Mouse (Mus musculus): ENCODE results near the gene Thoc2.
"Not testable (repeated sequence)": the region's sequence is repeated elsewhere in the genome, so short reads cannot be mapped to it uniquely, and the experiment has no call there.

Thoc2 gene

DNA sequence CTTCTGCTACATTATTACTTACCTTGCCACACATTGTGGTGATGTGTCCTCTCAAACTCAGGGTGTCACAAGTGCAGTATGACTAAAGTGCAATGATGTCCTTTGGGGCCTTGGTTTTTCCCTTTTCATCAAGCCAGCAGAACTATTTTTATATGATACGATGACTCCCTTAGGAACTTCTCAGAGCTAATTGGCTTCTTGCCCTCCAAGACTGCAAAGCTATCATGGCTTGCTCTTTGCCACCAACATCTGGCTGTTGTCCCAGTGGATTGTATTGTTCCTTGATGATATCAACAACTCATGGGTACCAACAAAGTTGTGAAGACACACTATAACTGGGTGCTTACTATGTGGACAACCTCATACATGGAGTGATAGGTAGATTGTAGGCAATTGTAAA lies at the start of gene Thoc2:
Gene Thoc2 (minus strand): TSS at position 101 of the 400 bp plus-strand sequence.
- DNase-seq = no peak

DNA sequence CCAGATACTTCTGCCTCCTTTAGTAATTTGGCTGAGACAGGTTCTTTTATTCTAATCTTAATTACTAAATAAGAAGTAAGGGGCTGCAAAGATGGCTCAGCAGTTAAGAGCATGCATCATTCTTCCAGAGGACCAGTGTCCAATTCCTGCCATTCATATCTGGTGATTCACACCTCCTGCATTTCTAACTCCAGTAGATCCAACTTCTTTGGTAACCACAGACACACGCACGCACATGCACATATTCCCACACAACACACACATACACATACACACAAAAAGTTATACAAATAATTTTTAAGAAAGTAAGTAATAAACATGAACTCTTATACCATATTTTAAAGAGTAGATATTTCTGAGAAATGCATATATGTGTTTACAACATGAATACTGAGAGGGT lies 49.6 kb upstream of the Thoc2 start:
- DNase-seq = no peak

DNA sequence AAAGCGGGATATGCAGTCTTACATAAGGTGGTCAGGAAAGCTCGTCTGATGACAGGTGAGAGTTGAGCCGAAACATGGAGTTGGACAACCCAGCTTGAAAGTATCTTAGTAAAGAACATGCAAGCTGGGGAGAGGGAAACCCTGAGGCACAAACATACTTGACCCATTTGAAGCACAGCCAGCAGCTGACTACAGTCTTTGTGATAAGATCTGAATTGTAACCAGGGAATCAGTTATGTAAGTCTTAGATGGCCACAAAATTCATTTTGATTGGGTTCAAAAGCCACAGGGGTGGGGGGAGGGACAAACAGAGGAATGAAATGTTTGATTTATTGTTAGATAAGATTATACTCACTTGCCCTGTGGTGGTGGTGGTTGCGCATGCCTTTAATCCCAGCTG lies 48.9 kb upstream of the Thoc2 start:
- DNase-seq = no peak

DNA sequence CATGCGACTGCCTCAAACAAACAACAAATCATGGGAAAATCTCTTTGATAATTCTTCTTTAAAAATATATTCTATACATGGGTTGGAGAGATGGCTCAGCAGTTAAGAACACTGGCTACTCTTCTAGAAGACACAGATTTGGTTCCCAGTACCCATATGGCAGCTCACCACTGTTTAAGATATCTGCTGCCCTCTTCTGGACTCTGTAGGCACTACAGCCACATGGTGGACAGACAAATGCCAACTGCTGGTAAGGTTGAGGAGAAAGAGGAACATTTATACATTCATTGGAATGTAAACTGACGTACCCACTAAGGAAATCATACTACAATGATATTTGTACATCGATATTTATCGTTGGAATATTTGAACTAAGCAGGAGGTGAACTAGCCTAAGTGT lies 36.7 kb upstream of the Thoc2 start:
- DNase-seq = no peak

DNA sequence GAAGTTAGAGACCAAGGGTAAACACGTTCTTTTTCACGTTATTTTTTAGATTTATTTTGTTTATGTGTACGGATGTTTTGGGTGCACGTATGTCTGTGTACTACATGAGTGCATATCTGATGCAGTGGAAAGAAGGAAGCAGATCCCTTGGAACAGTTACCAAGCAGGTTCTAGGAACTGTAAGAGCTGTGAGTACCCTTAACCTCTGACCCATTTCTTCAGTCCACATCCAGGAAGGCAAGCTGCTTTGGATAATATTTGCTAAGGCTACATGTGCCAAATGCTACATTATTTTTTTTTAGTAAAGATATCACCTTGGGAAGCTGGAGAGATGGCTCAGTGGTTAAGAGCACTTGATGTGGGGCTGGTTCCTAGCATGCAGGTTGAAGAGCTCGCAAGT lies 21.4 kb upstream of the Thoc2 start:
- DNase-seq = no peak

DNA sequence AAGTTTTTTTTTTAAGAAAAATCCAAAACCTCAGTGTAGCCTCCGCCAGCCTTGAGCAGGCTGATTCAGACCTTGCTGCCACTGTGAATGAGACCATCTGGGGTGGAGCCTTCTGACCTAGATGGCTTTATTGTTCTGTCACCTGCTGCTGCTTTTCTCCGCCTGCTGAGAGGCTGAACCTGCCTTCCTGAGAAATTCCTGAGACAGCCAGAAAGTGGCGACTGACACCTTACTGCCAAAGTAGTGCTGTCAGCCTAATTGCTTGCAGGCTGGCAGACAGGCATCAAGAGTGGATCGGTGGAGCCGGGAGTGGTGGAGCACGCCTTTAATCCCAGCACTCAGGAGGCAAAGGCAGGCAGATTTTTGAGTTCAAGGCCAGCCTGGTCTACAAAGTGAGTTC lies 11.3 kb upstream of the Thoc2 start:
- not testable (repeated sequence) for DNase-seq

DNA sequence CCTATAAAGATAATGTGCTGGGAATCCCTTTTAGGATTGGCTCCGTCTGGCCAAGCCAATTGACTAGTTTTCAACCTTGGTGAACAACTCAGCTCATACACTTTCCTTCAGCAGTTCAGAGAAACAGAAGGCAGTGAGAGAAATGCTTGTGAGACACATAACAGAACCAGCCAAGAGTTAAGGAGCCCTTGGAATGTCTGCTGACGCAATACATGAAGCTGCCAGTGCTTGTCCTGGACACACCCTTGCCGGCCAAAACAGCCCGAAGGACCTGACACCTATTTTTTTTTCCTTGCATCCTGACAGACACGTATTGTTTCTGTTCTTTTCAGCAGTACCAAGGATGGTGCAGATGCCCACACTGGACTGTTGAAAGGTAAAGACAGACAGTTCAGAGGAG lies 4.2 kb upstream of the Thoc2 start:
- no peak for DNase-seq

DNA sequence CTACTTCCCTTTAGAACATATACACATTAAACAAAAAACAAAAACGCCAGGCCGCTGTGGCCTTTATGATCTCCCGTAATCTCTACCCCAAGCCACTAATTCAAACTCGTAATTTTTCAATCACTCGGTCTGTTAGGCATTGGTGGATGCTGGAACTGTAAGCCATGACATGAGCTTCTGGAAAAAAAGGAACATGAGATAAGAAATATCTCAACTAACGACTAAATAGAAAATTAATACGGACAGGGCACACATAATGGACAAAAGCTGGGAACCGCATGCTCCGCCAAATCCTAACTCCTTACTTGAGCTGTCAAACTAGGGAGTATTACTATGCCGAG lies 8.4 kb downstream of the Thoc2 start:
- DNase-seq = no peak

DNA sequence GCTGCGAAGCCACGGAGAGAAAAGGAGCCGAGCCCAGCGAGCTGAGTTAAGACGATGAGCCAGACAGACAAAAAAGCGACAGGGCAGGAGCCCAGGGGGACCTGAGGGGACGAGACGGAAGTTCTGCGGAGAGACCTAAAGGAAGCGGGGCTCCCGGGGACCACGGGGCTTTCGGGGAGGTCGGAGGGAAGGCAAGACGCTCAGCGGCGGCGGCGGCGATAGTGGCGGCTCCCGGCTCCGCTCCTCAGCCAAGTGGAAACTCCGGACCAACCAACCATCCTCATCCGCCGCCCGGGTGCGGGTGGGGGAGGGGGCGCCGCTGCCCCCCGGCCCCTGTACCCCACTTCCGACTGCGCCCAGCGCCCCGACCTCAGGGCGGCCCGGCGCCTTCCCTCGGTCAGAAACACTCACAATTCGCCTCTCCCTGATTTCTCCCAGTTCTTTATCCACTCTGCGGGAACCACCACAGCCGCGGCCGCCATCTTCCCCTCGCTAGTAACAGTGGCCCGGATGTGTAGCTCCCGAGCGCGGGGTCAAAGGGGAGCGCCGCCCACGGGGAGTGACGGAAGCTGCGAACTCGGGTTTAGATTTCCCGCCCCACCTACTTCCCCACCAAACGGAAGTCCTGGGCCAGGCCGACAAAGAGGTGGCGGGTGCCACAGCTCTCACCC lies 8.9 kb downstream of the Thoc2 start:
- DNase-seq = peak; percentile 78

DNA sequence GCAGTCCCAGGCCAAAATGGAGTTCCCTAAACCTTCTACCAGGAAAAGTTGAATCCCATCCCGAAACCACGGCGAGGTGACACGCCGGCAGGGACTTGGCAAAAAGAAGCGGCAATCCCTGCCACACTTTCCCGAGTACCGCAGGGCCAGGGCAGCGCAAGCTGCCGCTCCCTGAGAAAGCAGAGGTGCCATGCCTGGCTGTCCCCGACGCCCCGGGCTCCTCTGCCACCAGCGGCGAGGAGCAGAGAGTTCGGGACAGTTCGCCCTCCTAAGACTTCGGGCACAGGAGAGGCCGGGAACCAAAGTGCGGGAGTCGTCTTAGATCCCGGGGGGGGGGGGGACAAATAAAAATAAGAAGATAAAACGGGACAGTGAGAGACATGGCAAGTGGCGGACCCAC lies 9.5 kb downstream of the Thoc2 start:
- peak; percentile 21 for DNase-seq

DNA sequence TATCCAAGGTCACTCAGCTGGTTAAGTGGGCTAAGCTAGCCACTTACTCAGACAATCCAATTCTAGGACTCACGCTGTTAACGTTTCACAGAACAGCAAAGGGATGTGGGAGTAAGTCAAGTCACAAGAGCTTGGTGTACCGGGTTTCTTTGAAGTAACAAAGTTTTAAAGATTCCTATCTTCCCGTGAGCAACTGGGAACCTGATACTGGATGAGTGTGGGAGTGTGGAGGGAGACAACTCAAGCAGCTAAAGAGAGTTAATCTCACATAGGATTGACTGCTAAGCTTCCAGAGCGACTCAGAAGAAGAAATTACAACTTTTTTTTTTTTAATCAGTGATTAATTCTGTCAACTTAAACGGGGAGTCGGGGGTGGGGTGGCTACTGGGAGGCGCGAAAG lies 10.0 kb downstream of the Thoc2 start:
- no peak for DNase-seq

DNA sequence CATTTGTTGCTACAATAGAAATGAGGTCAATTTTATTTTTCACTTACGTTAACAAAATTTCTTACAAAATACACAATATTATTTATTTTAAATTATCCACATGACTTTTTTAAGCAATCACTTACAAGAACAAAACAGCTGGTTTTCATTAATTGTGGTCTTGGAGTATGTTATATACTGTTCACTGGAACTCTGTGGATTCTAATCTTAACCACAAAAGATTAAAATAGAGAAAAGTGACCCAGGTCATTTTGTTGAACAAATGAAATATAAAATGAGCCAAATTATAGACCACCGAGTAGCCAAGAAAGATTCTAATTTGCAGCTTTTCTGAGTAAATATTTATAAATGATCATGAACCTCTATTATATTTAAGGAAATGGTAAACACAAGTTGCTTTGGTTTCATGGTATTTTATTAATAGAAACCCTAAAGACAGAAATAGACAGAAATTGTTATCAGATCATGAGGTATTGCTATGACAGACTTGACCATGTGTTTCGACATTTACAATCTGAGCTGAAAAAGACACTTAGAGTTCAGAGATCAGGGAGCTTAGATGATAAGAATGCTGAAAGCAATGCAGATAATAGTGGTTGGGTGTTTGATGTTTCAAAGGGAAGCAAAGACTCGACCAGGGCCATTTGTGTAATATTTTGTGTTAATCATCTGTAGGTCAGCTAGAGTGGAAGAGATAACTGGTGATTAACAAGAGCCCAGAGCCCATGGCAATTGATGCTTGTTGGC lies 35.5 kb downstream of the Thoc2 start:
- DNase-seq = no peak

DNA sequence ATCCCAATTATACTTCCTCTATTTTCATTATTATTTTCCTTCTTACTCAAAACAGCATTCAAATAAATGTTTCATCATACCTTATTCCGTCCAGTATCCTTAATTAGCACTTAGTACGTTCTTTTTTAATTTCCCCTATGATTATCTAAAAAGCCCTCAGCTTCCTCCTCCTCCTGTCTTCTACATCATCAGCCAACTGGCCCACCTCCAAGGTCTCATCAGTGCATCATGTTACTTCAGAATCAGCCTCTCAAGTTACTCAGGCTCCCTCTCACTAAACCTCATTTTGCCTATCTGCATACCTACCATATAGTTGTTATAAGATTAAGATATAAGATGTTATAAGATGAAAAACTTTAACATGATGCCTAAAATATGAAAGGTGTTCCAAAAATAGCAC lies 43.9 kb downstream of the Thoc2 start:
- no peak for DNase-seq

DNA sequence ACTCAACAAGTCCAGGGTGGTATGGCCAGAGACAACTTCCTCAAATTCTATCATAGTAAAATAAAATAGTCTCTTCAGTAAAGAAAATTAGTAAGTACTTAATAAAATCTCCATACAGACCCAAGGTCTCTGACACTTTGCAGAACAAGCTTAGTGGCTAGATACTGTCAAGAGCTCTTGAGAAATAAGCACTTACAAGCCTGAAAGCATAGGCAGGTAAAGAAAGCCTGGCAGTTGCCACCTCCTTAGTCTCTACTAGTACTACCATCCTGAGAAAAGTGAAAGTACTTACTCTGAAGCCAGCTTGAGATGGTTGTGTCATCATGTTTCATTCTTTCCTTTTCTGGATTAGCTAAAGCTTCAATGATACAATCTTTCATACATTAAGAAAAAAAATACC lies 82.7 kb downstream of the Thoc2 start:
- no peak for DNase-seq

DNA sequence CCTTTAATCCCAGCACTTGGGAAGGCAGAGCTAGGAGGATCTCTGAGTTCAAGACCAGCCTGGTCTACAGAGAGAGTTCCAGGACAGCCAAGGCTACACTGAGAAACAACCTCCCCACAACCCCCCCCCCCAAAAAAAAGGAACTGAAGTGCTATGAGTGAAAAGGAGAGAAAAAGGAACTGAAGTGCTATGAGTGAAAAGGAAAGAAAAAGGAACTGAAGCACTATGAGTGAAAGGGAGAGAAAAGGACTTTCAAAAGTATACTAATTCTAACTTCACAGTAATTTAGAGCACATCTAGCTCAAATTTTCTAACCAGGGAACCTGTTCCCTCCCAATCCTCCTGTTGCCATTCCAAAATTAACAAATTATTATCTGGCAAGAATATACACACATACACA lies 114.9 kb downstream of the Thoc2 start:
- no peak for DNase-seq

DNA sequence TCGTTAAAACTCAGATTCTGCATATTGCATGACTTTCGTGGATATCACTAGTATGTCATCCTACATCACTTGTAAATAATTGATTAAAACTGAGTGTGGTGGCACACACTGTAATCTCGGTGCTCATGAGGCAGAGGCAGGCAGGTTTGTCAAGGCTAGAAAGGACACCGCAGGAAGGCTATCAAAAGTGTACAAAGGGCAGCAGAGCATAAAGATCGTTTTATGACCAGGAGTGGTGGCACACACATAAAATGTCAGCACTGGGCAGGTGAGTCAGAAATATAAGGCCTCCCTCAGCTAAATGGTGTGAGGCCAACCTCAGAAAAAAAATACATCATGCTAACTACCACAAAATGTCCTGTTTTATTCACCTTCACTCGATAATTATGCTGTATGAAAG lies 127.2 kb downstream of the Thoc2 start:
- no peak for DNase-seq

All from cerebellum, adult 11 months (tissue).